9 mouse cellular contexts compared by ENCODE assay signal in the genomic region with DNA sequence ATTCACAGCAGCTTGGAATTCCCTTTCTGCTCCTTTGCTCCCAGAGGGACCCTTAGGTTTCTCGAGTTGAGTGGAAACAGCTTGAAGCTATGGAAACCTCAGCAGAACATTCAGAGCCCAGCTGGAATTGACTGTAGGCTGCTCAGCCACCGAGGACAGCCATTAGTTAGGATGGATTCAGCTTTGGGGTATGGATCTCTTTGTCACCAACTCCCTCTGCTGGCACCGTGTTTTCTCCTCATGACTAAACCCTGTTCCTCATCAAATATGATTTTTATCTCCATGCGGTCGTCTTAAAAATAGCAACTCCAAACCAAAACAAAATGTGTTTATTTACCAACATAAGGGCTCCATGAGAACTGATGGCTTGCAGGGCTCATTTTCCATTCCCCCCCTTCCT.
A peak's percentile ranks its signal among the peaks of the same experiment; 100 is the strongest.
DNase-seq lines count a peak whose midpoint lies in the region; TF ChIP-seq lines count a peak whose summit lies in the region.
"Had no signal": no experiment of that assay in that cellular context is flagged by ENCODE, and none has a peak within 500 bp of the region (broad histone marks: within the 10 kb centered on the region; RNA-seq: fewer than 3 reads in every experiment).

No protein-coding gene starts in this region.

- no peak overlapping the region for H3K27ac ChIP-seq in thymus, adult 2 months (ENCODE audit: control insufficient read depth, insufficient read depth, low read length)
- H3K27ac ChIP-seq: lung, embryonic 15.5 days had no signal

- peak; percentile 22 for DNase-seq in heart, postnatal 4 days
- no peak for DNase-seq in heart, postnatal 25 days (ENCODE audit: low spot score)
- peak; percentile 15 for DNase-seq in brain, embryonic 14.5 days (ENCODE audit: low read depth)
- DNase-seq in layer of hippocampus, adult 9-10 months (ENCODE audit: low spot score): peak; percentile 67
- peak; percentile 48 for DNase-seq in right cerebral cortex, adult 18-20 months
- DNase-seq in thymus, postnatal 10 days (ENCODE audit: low spot score in 2 of 2): no peak
- no peak for DNase-seq in cerebellum, adult 9-10 months
- no peak for DNase-seq in thymus, adult 2 months

- WGBS in thymus, adult 2 months: 59% methylated on average over 5 of the region's 5 CpGs

- intact Hi-C loops in heart, postnatal 25 days (cut with DNase I): loop anchor here (1.0 kb wide), 1 partner anchor 112 kb away; no protein-coding TSS in a partner anchor

- no peak for TF ChIP-seq POLR2A in brain, embryonic 14.5 days (IDR thresholded peaks at IDR 0.05; ENCODE audit: borderline replicate concordance, extremely low read depth, insufficient read depth, insufficient read length, poor library complexity, severe bottlenecking)
- no peak for TF ChIP-seq POLR2A in thymus, adult 2 months (IDR thresholded peaks at IDR 0.05; ENCODE audit: control insufficient read depth, extremely low read depth, insufficient read depth, low read length, poor library complexity)

- peak; percentile 16; the same call in 1 of the 2 replicates for TF ChIP-seq CTCF in brain, embryonic 14.5 days (IDR thresholded peaks at IDR 0.05; ENCODE audit: borderline replicate concordance, extremely low read depth, insufficient read depth, insufficient read length)
- TF ChIP-seq CTCF in thymus, adult 2 months (IDR thresholded peaks at IDR 0.05; ENCODE audit: borderline replicate concordance, control insufficient read depth, extremely low read depth, insufficient read depth, low read length, poor library complexity): no peak

- no peaks in the 10 kb centered on the region for H3K36me3 ChIP-seq in thymus, adult 2 months (ENCODE audit: control insufficient read depth, insufficient read depth, low read length)
- H3K36me3 ChIP-seq: lung, embryonic 15.5 days had no signal

- no peaks in the 10 kb centered on the region for H3K4me1 ChIP-seq in thymus, adult 2 months (replicated peaks; ENCODE audit: control insufficient read depth, insufficient read depth, low read length)
- H3K4me1 ChIP-seq: lung, embryonic 15.5 days had no signal

- no peaks in the 10 kb centered on the region for H3K27me3 ChIP-seq in thymus, adult 2 months (ENCODE audit: control insufficient read depth, insufficient read depth, low read length)
- H3K27me3 ChIP-seq: lung, embryonic 15.5 days had no signal

- no peak overlapping the region for H3K4me3 ChIP-seq in thymus, adult 2 months (ENCODE audit: control insufficient read depth, insufficient read depth, low read length)
- H3K4me3 ChIP-seq: lung, embryonic 15.5 days had no signal

Comparison
In these comparisons a context has a peak if more than half of its experiments do, and no peak if none do; other contexts are left out.
1. DNase-seq: peak in heart, postnatal 4 days (single experiment), brain, embryonic 14.5 days (single experiment), layer of hippocampus, adult 9-10 months (single experiment) and right cerebral cortex, adult 18-20 months (single experiment); none in heart, postnatal 25 days (single experiment), thymus, postnatal 10 days (0 of 2), cerebellum, adult 9-10 months (single experiment) and thymus, adult 2 months (single experiment).